Mouse (Mus musculus) hindbrain, postnatal 0 days (tissue): Measurements from ENCODE around the gene Nkx2-5. TPM values are rescaled to one million over a fixed set of nuclear protein-coding genes. Genes with fewer than 3 reads are reported as not detected.

ENCODE experiments used
- ATAC-seq: fragments of 200-750 bp; cut with Nextera tagmentation; 2 replicates; pipeline ENCODE4 v1.8.0; 2017; ENCODE audit warnings: mild to moderate bottlenecking, moderate TSS enrichment, moderate library complexity
- DNase-seq: peaks from one replicate; pipeline ENCODE4 v3.0.0-alpha.2; 2015; ENCODE audit warnings: low spot score
- H3K27ac ChIP-seq: fragments of 300-500 bp; sonication (generic); 2 replicates; pipeline ENCODE4 v1.5.1; 2014; ENCODE audit warnings: mild to moderate bottlenecking
- H3K27me3 ChIP-seq: fragments of 300-500 bp; sonication (generic); 2 replicates; pipeline ENCODE4 v1.6.1; 2014; ENCODE audit warnings: low read length, mixed read lengths; ENCODE audit not compliant: insufficient read depth
- H3K36me3 ChIP-seq: fragments of 300-500 bp; sonication (generic); 2 replicates; pipeline ENCODE4 v1.6.1; 2014; ENCODE audit warnings: low read length, mixed read lengths; ENCODE audit not compliant: insufficient read depth
- H3K4me1 ChIP-seq: fragments of 300-500 bp; sonication (generic); 2 replicates; pipeline ENCODE4 v1.6.1; 2014; ENCODE audit warnings: antibody characterized with exemption, low read length, mixed read lengths; ENCODE audit not compliant: insufficient read depth
- H3K4me2 ChIP-seq: fragments of 300-500 bp; sonication (generic); 2 replicates; pipeline ENCODE4 v1.6.1; 2014; ENCODE audit warnings: low read depth, mild to moderate bottlenecking, low read length, moderate library complexity, mixed read lengths
- H3K4me3 ChIP-seq: fragments of 300-500 bp; sonication (generic); 2 replicates; pipeline ENCODE4 v1.5.1; 2014; ENCODE audit warnings: low read length
- H3K9ac ChIP-seq: fragments of 300-500 bp; sonication (generic); replicated peaks from 2 replicates; pipeline ENCODE4 v1.6.1; 2014; ENCODE audit warnings: mild to moderate bottlenecking, low read length, moderate library complexity, mixed read lengths
- H3K9me3 ChIP-seq: fragments of 300-500 bp; sonication (generic); 2 replicates; pipeline ENCODE4 v1.6.1; 2016; ENCODE audit warnings: low read length, mixed read lengths
- CTCF ChIP-seq: IDR thresholded peaks from 2 replicates; pipeline ENCODE4 v1.5.1; 2016; ENCODE audit warnings: antibody characterized with exemption, control low read depth, low read depth
- whole genome bisulfite sequencing: fragments of 180-500 bp; shearing (Covaris S2); extraction: QIAGEN DNeasy Blood & Tissue Kit; methylation state at CpG from one replicate; pipeline ENCODE4 v1.1.7; 2014; 5-methylcytosine and 5-hydroxymethylcytosine counted together
- polyA plus RNA-seq: library from polyadenylated mRNA; unstranded; fragments of >200 nt; fragmentation: Nextera tagmentation; extraction: Ambion mirVana; gene quantifications from 2 replicates; pipeline ENCODE4 v1.2.1, GENCODE M21; 2015
- total RNA-seq: library from RNA; depleted of rRNA; stranded (reverse); fragments of >200 nt; gene quantifications from 2 replicates; pipeline ENCODE4 v1.2.3, GENCODE M21; 2014

Gene Nkx2-5
- total and polyA plus RNA-seq, 2 experiments from 2014 or later, result not detected

DNA sequence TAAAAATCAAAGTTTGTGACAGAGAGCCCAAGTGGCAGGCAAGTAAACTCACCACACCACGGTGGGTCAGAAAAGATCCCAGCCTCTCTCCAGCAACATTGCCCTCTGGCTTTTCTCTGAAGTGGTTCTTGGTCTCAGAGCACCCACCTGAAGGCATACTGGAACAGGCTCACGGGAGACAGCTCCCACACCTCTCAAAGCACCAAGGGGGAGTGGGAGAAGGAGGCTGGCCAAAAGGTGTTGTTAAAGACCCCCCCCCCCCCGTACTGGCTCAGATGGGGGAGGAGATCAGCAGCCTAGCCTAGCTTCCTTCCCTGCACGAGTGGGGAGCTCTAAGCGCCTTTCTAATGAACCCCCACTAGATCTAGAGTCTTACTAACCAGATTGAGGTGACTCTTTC lies 3.0 kb upstream of the Nkx2-5 start:
- Histone ChIP-seq H3K27me3 (peaks cover 77% of the 10 kb centered on the region), H3K4me3 (no peak overlapping the region), H3K4me2 (no peak overlapping the region), H3K9ac (no peak overlapping the region), H3K9me3 (no peaks in the 10 kb centered on the region), H3K36me3 (no peaks in the 10 kb centered on the region), H3K4me1 (peaks cover 4% of the 10 kb centered on the region; the same call in 1 of the 2 replicates), H3K27ac (no peak overlapping the region)
- no peak for DNase-seq
- no peak for TF ChIP-seq CTCF
- ATAC-seq, result no peak
- WGBS, result 3% methylated on average over 5 of the region's 5 CpGs

- no peak for DNase-seq
- Histone ChIP-seq H3K27ac (no peak overlapping the region), H3K9me3 (no peaks in the 10 kb centered on the region), H3K36me3 (no peaks in the 10 kb centered on the region), H3K4me3 (no peak overlapping the region), H3K27me3 (peaks cover 79% of the 10 kb centered on the region), H3K4me1 (peaks cover 4% of the 10 kb centered on the region; the same call in 1 of the 2 replicates), H3K4me2 (no peak overlapping the region), H3K9ac (no peak overlapping the region)
- 5% methylated on average over 8 of the region's 8 CpGs for WGBS
- no peak for ATAC-seq
- no peak for TF ChIP-seq CTCF
These were observed 1.6 kb upstream of the Nkx2-5 start for GRCm38 (mm10) chr17:26846411-26846810.

DNA sequence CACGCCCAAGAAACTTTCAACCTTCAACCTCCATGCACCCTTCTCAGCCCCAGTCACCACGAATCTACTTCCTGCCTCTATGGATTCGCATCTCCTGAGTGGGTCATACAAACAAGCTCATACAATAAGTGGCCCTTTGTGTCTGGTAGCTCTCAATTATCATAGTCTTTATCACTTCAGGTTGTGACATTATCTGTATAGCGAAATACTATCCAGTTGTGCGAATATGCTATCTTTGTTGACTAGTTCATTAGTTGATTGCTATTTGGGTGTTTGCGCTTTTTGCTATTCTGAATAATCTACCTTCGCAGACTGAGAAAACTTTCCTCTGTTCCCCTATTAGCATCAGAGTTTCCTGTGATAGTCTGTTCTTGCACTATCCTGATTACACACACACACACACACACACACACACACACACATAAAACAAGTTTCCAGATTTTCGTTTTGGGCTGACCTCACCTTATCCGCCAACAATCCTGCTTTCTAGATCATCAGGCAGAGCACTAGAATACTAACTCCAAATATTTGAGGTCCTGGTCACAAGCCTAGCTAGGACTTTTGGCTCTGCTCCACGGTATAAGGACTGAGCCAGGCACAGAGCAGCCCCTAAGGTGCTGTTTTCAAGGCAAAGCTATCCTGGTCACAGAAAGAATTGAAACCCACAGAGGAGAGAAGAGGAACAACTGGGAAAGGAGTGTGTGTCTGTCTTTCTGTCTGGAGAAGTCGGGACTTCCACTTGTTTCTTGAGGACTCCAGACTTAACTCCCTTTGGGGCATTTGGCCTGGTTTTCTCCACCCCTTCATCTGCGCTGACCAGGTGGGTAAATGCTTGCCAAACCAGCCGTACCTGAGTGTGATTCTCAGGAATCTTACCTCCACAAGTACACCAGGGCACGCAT lies 591 bp upstream of the Nkx2-5 start:
- H3K9ac ChIP-seq, result no peak overlapping the region

DNA sequence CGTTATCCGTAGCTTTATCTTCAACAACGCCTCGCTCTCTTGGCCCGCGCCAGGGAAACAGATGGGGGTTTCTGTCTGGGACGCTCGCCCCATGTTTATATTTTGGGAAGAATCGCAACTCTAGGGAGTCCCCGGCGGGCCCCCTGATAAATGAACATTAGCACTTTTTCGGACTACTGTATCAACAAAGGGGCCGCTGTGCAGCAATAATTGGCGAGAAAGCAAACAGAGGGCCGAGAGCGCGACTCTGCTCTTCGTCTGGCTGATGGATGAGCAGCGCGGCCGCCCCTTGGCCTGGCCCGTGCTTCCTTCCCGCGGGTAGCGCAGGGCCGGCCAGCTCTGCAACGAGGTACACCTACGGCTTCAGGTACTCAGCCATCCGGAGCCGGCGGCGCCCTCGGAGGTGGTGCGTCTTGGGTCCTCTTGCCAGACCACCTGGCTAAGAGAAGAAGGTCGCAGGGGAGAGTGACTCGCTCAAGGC lies 398 bp downstream of the Nkx2-5 start:
- TF ChIP-seq CTCF, result no peak
- DNase-seq, result no peak
- Histone ChIP-seq H3K27me3 (peaks cover 81% of the 10 kb centered on the region), H3K4me3 (no peak overlapping the region; the same call in 1 of the 2 replicates), H3K9me3 (no peaks in the 10 kb centered on the region), H3K27ac (no peak overlapping the region), H3K36me3 (no peaks in the 10 kb centered on the region), H3K9ac (no peak overlapping the region), H3K4me1 (no peaks in the 10 kb centered on the region), H3K4me2 (no peak overlapping the region)
- no peak for ATAC-seq
- WGBS, result under 1% methylated on average over 36 of the region's 36 CpGs

More for the DNA sequence above, 591 bp upstream of the Nkx2-5 start:
- no peak for TF ChIP-seq CTCF
- Histone ChIP-seq H3K4me3 (no peak overlapping the region), H3K36me3 (no peaks in the 10 kb centered on the region), H3K27ac (no peak overlapping the region), H3K27me3 (peaks cover 81% of the 10 kb centered on the region), H3K4me2 (no peak overlapping the region), H3K4me1 (peaks cover 4% of the 10 kb centered on the region; the same call in 1 of the 2 replicates), H3K9me3 (no peaks in the 10 kb centered on the region)
- DNase-seq (no peak), ATAC-seq (no peak)
- WGBS, result 6% methylated on average over 14 of the region's 14 CpGs

DNA sequence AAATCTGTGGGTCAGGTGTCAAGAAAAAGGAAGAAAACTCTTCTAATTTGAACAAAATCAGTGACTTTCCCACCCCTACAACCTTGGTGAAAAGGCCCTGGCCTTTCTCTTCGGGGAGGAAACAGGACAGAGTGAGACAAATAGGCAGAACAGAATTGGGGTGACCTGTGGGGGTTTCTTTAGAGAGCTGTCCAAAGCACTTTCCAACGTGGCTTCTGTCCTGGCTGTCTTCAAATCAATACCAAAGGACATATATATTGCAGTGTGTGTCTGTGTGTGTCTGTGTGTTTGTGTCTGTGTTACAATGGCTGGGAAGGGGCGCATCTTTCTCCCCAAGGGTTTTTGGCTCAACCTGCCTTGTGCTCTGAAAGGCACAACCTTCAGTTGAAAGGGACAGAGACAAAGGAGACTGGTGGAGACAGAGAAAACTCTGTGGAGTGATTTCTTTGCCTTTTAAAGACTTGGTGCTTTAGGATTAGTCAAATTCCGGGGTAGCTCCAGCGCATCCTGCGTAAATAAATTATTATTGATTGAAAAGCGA lies 1.0 kb downstream of the Nkx2-5 start:
- ATAC-seq (no peak), DNase-seq (no peak)
- 2% methylated on average over 7 of the region's 7 CpGs for WGBS
- no peak for TF ChIP-seq CTCF
- Histone ChIP-seq H3K27ac (no peak overlapping the region), H3K9me3 (no peaks in the 10 kb centered on the region), H3K9ac (no peak overlapping the region), H3K4me3 (no peak overlapping the region), H3K36me3 (no peaks in the 10 kb centered on the region), H3K4me2 (no peak overlapping the region), H3K4me1 (no peaks in the 10 kb centered on the region), H3K27me3 (peaks cover 85% of the 10 kb centered on the region)

DNA sequence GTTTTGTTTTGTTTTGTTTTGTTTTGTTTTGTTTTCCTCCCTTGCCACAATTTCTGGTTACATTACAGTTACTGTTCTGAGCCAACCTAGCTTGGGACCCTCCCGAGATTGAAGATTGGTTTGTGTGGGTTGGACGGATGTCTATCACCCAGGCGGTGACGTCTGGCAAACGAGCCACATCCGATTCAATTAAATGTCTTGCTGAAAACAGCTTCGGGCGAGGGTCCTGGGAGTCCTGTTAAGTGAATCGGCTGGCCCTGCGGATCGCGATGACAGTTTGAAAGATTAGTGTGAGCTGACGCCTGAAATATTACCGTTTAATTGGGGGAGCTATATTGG lies 1.6 kb downstream of the Nkx2-5 start:
- DNase-seq, result no peak
- no peak for TF ChIP-seq CTCF
- H3K9ac ChIP-seq, result no peak overlapping the region
- H3K27ac ChIP-seq, result no peak overlapping the region
- no peaks in the 10 kb centered on the region for H3K9me3 ChIP-seq
- H3K4me1 ChIP-seq, result no peaks in the 10 kb centered on the region
- peaks cover 85% of the 10 kb centered on the region for H3K27me3 ChIP-seq
- no peak for ATAC-seq
- H3K4me2 ChIP-seq, result no peak overlapping the region
- 2% methylated on average over 14 of the region's 14 CpGs for WGBS
- H3K36me3 ChIP-seq, result no peaks in the 10 kb centered on the region
- no peak overlapping the region for H3K4me3 ChIP-seq
